Mouse (Mus musculus) liver, embryonic 12.5 days (tissue): Measurements from ENCODE around the gene Nfe2l1. TPM values are rescaled to one million over a fixed set of nuclear protein-coding genes. Genes with fewer than 3 reads are reported as not detected.
"Not testable (repeated sequence)": the region's sequence is repeated elsewhere in the genome, so short reads cannot be mapped to it uniquely, and the experiment has no call there.

Source experiments
- ATAC-seq: fragments of 200-750 bp; cut with Nextera tagmentation; 2 replicates; pipeline ENCODE4 v1.8.0; 2017; ENCODE audit warnings: moderate number of reproducible peaks, mild to moderate bottlenecking, moderate library complexity
- H3K27ac ChIP-seq: fragments of 300-500 bp; sonication (generic); 2 replicates; pipeline ENCODE4 v1.5.1; 2016; ENCODE audit warnings: mild to moderate bottlenecking
- H3K27me3 ChIP-seq: fragments of 300-500 bp; sonication (generic); replicated peaks from 2 replicates; pipeline ENCODE4 v1.6.1; 2016; ENCODE audit warnings: mild to moderate bottlenecking, moderate library complexity
- H3K36me3 ChIP-seq: fragments of 300-500 bp; sonication (generic); 2 replicates; pipeline ENCODE4 v1.6.1; 2016; ENCODE audit warnings: mild to moderate bottlenecking, moderate library complexity
- H3K4me1 ChIP-seq: fragments of 300-500 bp; sonication (generic); 2 replicates; pipeline ENCODE4 v1.6.1; 2016
- H3K4me2 ChIP-seq: fragments of 300-500 bp; sonication (generic); 2 replicates; pipeline ENCODE4 v1.6.1; 2016; ENCODE audit warnings: mild to moderate bottlenecking, moderate library complexity
- H3K4me3 ChIP-seq: fragments of 300-500 bp; sonication (generic); 2 replicates; pipeline ENCODE4 v1.5.1; 2016; ENCODE audit warnings: mild to moderate bottlenecking, moderate library complexity
- H3K9ac ChIP-seq: fragments of 300-500 bp; sonication (generic); 2 replicates; pipeline ENCODE4 v1.6.1; 2016; ENCODE audit warnings: mild to moderate bottlenecking, moderate library complexity
- H3K9me3 ChIP-seq: fragments of 300-500 bp; sonication (generic); replicated peaks from 2 replicates; pipeline ENCODE4 v1.6.1; 2016; ENCODE audit warnings: mild to moderate bottlenecking, moderate library complexity
- WGBS: fragments of 180-500 bp; shearing (Covaris S2); methylation state at CpG from one replicate; pipeline ENCODE4 v1.1.7; 2016; ENCODE audit not compliant: insufficient replicate concordance; 5-methylcytosine and 5-hydroxymethylcytosine counted together
- polyA plus RNA-seq: library from polyadenylated mRNA; unstranded; fragments of >200 nt; fragmentation: Nextera tagmentation; extraction: Ambion mirVana; gene quantifications from 2 replicates; pipeline ENCODE4 v1.2.1, GENCODE M21; 2016

Gene Nfe2l1
- polyA plus RNA-seq, 1 experiment from 2014 or later, result 26.7 TPM

DNA sequence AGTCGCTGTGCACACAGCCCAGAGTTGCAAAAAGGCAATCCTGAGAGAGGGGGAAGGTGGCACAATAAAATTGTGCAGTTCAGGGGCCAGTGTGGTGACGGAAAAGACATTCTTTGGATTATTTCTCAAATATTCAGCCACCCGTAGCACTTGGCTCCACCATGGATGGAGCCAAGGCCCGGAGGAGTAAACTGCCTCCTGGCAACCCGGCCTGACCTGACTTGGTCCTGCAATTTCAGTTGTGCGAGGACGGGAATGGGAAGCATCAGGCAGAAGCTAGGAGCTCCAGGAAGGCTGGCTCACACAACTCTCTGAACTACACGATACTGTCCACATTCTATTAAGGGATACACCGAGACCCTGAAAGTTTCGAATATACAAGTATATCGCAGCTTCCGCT is 32.8 kb upstream of the Nfe2l1 start:
- peaks cover 21% of the 10 kb centered on the region for H3K4me1 ChIP-seq
- H3K4me2 ChIP-seq, result peak overlapping the region; percentile 85; the same call in 1 of the 2 replicates
- H3K27ac ChIP-seq, result no peak overlapping the region
- ATAC-seq, result no peak
- no peak overlapping the region for H3K9ac ChIP-seq
- peaks cover 27% of the 10 kb centered on the region for H3K27me3 ChIP-seq
- H3K4me3 ChIP-seq, result no peak overlapping the region
- H3K36me3 ChIP-seq, result no peaks in the 10 kb centered on the region
- H3K9me3 ChIP-seq, result no peaks in the 10 kb centered on the region
- 81% methylated on average over 12 of the region's 12 CpGs for WGBS

DNA sequence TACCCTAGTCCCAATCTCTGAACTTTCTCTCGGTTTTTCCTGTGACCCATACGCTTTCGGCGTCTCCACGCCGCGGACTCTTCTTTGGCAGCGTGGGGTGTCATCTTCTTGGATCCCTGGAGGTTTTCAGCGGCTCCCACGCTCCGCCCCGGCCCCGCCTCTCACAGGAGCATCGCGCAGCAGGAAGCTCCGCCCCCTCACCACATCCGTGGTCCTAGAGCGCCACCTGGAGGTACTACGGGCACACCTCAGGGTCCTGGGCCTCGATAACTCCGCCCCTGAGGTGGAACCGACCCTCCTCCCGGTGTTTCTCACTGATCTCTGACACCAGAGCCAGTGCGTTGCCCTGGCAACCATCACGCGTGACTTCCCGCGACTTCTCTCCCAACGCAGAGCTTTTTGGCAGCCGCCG is 32.1 kb upstream of the Nfe2l1 start:
- Histone ChIP-seq H3K4me3 (peak overlapping the region; percentile 53), H3K4me2 (peak overlapping the region; percentile 85), H3K4me1 (peaks cover 21% of the 10 kb centered on the region), H3K9ac (peak overlapping the region; percentile 53; the same call in 1 of the 2 replicates), H3K27me3 (peaks cover 27% of the 10 kb centered on the region), H3K9me3 (no peaks in the 10 kb centered on the region), H3K27ac (no peak overlapping the region), H3K36me3 (no peaks in the 10 kb centered on the region)
- under 1% methylated on average over 31 of the region's 31 CpGs for WGBS
- ATAC-seq, result peak; percentile 87

DNA sequence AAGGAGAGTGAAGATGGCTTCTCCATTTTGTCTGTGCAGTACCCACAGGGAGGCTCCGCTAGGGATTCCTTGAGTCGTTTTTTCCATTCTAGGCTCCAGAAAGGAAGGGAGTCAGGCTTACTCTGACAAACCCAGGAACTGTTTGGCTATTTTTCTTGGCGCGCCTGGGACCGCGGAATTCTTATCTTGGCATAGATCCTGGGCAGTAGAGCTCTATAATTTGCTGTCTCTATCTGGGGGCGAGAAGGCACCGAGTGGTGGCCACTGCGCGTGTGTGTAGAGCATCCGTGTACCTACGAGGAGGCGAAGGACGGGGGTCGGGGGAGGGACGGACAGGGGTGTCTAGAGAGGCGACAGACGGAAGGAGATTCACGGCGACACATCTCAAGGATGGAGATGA is 31.7 kb upstream of the Nfe2l1 start:
- Histone ChIP-seq H3K4me1 (peaks cover 21% of the 10 kb centered on the region), H3K27ac (no peak overlapping the region), H3K4me3 (peak overlapping the region; percentile 53), H3K27me3 (peaks cover 26% of the 10 kb centered on the region), H3K36me3 (no peaks in the 10 kb centered on the region), H3K4me2 (peak overlapping the region; percentile 85), H3K9me3 (no peaks in the 10 kb centered on the region), H3K9ac (peak overlapping the region; percentile 53; the same call in 1 of the 2 replicates)
- 0 out of 2 replicates have a peak, but pooled peaks have one; percentile 14 for ATAC-seq
- WGBS, result 2% methylated on average over 20 of the region's 20 CpGs

- Histone ChIP-seq H3K9me3 (no peaks in the 10 kb centered on the region), H3K9ac (no peak overlapping the region), H3K4me1 (peaks cover 21% of the 10 kb centered on the region), H3K4me3 (no peak overlapping the region), H3K4me2 (no peak overlapping the region), H3K27me3 (peaks cover 29% of the 10 kb centered on the region), H3K27ac (no peak overlapping the region), H3K36me3 (no peaks in the 10 kb centered on the region)
- WGBS, result 9% methylated on average over 8 of the region's 8 CpGs
- ATAC-seq, result peak; percentile 31
Observed at GRCm38 (mm10) chr11:96860564-96860963, 30.8 kb upstream of the Nfe2l1 start.

- H3K27ac ChIP-seq, result no peak overlapping the region
- 64% methylated on average over 4 of the region's 4 CpGs for WGBS
- H3K4me1 ChIP-seq, result peaks cover 21% of the 10 kb centered on the region
- no peaks in the 10 kb centered on the region for H3K36me3 ChIP-seq
- no peak overlapping the region for H3K4me3 ChIP-seq
- H3K9ac ChIP-seq, result no peak overlapping the region
- H3K27me3 ChIP-seq, result peaks cover 29% of the 10 kb centered on the region
- H3K9me3 ChIP-seq, result no peaks in the 10 kb centered on the region
- ATAC-seq, result no peak
- H3K4me2 ChIP-seq, result no peak overlapping the region
Observed at GRCm38 (mm10) chr11:96859635-96860034, 29.9 kb upstream of the Nfe2l1 start.

DNA sequence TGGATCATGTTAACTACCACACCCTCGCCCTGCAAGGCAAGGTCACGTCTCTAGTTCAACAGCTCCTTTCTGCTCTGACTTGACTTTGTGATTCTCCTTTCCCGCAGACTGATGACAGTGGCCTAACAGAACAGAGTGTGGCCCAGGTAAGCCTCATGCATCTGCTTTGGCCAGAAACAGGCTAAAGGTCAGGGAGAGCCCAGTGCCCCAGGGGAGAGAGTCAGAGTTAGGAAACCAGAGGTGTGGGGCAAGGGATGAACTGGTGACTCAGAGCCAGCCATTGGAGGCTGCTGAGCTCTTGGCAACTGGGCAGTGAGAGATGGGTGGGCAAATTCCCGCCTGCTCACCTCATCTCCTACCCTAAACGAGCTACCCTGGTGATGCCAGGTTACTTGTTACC is 27.7 kb upstream of the Nfe2l1 start:
- Histone ChIP-seq H3K27ac (no peak overlapping the region), H3K4me2 (no peak overlapping the region), H3K4me3 (no peak overlapping the region), H3K27me3 (peaks cover 23% of the 10 kb centered on the region), H3K9ac (no peak overlapping the region), H3K36me3 (no peaks in the 10 kb centered on the region), H3K4me1 (peaks cover 21% of the 10 kb centered on the region), H3K9me3 (no peaks in the 10 kb centered on the region)
- ATAC-seq, result no peak
- WGBS, result 57% methylated on average over 5 of the region's 5 CpGs

DNA sequence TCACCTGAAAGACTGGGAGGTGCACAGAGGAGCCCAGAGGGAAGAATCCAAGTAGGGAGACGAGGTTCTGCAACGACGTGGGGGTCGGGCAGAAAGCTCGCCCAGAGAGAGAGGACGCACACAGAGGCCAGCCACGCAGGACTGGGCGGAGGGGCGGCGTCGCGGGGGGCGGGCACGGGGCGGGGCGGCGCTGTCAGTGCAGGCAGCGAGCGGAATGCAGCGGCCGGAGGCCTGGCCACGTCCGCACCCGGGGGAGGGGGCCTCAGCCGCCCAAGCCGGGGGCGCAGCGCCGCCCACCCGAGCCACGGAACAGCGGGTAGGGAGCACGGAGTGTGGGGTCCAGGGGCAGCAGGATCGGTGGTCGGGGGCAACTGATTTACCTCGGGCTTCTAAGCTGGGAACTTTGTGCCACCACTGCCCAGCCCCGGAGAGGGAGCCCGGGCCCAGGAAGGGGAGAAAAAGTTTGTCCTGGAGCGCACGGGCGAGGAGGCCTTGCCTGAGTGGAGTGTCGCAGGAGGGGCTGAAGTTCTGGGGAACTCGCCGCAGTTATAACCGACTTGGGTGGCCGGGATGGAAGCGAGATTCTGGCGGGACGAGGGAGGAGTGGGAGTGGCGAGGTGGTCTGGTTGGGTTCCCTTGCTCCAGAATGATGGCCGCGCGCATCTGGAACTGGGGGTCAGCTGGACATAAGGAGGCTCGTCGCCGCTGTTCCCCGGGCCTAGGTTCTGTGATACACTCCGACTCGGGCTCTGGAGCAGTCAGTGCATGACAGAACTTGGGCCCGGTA is 20.1 kb upstream of the Nfe2l1 start, which contains the start of gene Copz2:
Gene Copz2, plus strand, starts transcription at position 190 of the 787 bp plus-strand sequence.
- Histone ChIP-seq H3K4me1 (peaks cover 12% of the 10 kb centered on the region), H3K4me3 (peak within 1 kb of the TSS; percentile 58), H3K27me3 (peaks cover 41% of the 10 kb centered on the region), H3K4me2 (peak within 1 kb of the TSS; percentile 82), H3K27ac (no peak within 1 kb of the TSS), H3K9ac (peak within 1 kb of the TSS; percentile 57), H3K36me3 (no peaks in the 10 kb centered on the region), H3K9me3 (no peaks in the 10 kb centered on the region)
- WGBS, result 2% methylated on average over 60 of the region's 60 CpGs
- ATAC-seq, result peak; percentile 51; the same call in 1 of the 2 replicates

DNA sequence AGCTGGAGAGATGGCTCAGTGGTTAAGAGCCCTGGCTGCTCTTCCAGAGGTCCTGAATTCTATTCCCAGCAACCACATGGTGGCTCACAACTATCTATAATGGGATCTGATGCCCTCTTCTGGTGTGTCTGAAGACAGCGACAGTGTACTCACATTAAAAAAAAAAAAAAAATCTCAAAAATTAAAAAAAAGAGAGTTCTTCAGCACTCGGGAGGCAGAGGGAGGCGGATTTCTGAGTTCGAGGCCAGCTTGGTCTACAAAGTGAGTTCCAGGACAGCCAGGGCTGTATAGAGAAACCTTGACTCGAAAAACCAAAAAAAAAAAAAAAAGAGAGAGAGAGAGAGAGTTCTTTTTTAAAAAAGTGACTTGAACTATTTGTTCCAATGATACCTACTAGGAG is 19.4 kb upstream of the Nfe2l1 start:
- H3K27ac ChIP-seq, H3K36me3 ChIP-seq, H3K9me3 ChIP-seq, ATAC-seq, H3K9ac ChIP-seq: not testable (repeated sequence)
- WGBS, result 55% methylated on average over 5 of the region's 5 CpGs
- Histone ChIP-seq H3K27me3 (peaks cover 37% of the 10 kb centered on the region), H3K4me1 (peaks cover 12% of the 10 kb centered on the region), H3K4me3 (peak overlapping the region; percentile 58), H3K4me2 (peak overlapping the region; percentile 82)

- no peaks in the 10 kb centered on the region for H3K9me3 ChIP-seq
- H3K9ac ChIP-seq, result no peak overlapping the region
- no peaks in the 10 kb centered on the region for H3K36me3 ChIP-seq
- no peak overlapping the region for H3K4me2 ChIP-seq
- no peak overlapping the region for H3K27ac ChIP-seq
- no peak for ATAC-seq
- WGBS, result 61% methylated on average over 9 of the region's 9 CpGs
- peaks cover 37% of the 10 kb centered on the region for H3K27me3 ChIP-seq
- H3K4me3 ChIP-seq, result no peak overlapping the region
- peaks cover 12% of the 10 kb centered on the region for H3K4me1 ChIP-seq
Observed at GRCm38 (mm10) chr11:96848694-96849093, 18.9 kb upstream of the Nfe2l1 start.

DNA sequence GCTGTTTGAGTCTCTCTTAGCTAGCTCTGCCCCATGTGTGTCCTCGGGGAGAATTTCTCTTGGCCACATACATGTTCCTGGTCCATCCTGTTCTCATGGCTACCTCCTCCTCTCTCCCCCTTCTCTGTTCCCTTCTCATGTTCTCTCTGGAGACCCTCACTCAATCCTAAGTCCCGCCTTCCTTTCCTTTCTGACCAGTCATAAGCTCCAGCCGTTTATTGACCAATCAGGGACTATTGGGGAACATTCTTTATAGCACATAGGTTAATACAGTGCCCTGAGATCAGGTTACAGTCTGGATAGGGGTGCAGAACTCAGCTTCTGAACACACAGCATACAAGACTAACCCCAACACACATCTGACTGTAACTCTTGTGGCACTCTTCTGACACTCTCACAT is 17.5 kb upstream of the Nfe2l1 start:
- no peak for ATAC-seq
- Histone ChIP-seq H3K27me3 (peaks cover 29% of the 10 kb centered on the region), H3K9ac (no peak overlapping the region), H3K4me2 (no peak overlapping the region), H3K4me3 (no peak overlapping the region), H3K36me3 (no peaks in the 10 kb centered on the region), H3K9me3 (no peaks in the 10 kb centered on the region), H3K4me1 (peaks cover 12% of the 10 kb centered on the region), H3K27ac (no peak overlapping the region)
- 41% methylated on average over 3 of the region's 3 CpGs for WGBS

- Histone ChIP-seq H3K9ac (no peak overlapping the region), H3K4me3 (no peak overlapping the region), H3K27me3 (peaks cover 6% of the 10 kb centered on the region), H3K4me1 (no peaks in the 10 kb centered on the region), H3K4me2 (no peak overlapping the region), H3K27ac (no peak overlapping the region), H3K36me3 (no peaks in the 10 kb centered on the region), H3K9me3 (no peaks in the 10 kb centered on the region)
- no peak for ATAC-seq
- 41% methylated on average over 3 of the region's 3 CpGs for WGBS
Observed at GRCm38 (mm10) chr11:96843627-96844026, 13.9 kb upstream of the Nfe2l1 start.

DNA sequence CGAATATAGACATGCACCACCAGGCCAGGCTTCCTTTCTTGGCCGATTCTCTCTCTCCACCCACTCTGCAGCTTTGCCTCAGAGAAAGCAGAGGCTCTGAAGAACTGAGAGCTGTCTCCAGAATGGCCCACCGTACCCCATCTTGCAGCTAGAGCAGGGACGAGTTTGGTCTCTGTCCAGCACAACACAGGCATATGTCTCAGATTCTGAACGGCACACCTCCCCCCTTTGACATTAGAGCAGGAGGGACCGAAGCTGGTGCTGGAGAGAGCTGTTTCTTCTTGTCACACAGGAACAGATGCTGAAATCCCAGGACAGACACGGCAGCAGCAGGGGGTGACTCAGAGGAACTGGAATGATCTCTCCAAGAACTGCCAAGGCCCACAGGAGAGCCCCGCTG is 10.5 kb upstream of the Nfe2l1 start:
- no peak overlapping the region for H3K4me3 ChIP-seq
- no peaks in the 10 kb centered on the region for H3K36me3 ChIP-seq
- WGBS, result 48% methylated on average over 8 of the region's 8 CpGs
- no peaks in the 10 kb centered on the region for H3K9me3 ChIP-seq
- no peak overlapping the region for H3K9ac ChIP-seq
- ATAC-seq, result no peak
- peaks cover 9% of the 10 kb centered on the region; the same call in 1 of the 2 replicates for H3K27me3 ChIP-seq
- no peak overlapping the region for H3K27ac ChIP-seq
- H3K4me1 ChIP-seq, result peaks cover 3% of the 10 kb centered on the region; the same call in 1 of the 2 replicates
- H3K4me2 ChIP-seq, result no peak overlapping the region
